Mouse (Mus musculus): ENCODE results near the gene Als2cl. TPM values are rescaled to one million over a fixed set of nuclear protein-coding genes. Genes with fewer than 3 reads are reported as not detected.

Als2cl gene
- polyA plus RNA-seq, 1 experiment from 2014 or later: 2.2 TPM

DNA sequence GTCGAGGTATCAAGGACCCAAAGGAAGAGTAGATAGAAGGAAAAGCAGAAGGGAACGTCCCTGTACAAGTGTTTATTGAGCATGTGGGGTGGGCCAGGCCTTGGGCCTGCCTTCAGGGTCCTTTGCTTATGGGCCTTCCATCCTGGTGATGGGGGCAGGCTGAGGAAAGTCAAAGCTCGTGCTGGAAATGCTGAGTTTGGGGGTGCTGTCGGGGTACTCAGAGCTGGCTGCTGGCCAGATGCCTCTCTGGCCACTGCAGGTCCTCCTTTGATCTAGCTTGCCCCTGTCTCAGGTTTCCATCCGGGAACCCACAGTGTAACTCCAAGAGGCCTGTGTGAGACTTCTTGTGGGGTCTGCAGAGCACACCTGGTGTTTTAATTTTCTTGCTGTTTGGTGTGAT, 21.1 kb upstream of the Als2cl start:
- Histone ChIP-seq H3K4me3 (no peak overlapping the region), H3K9me3 (no peaks in the 10 kb centered on the region), H3K27me3 (peaks cover 14% of the 10 kb centered on the region), H3K4me2 (no peak overlapping the region), H3K4me1 (replicated peaks) (peaks cover 6% of the 10 kb centered on the region), H3K27ac (replicated peaks) (no peak overlapping the region), H3K9ac (no peak overlapping the region), H3K36me3 (no peaks in the 10 kb centered on the region)
- WGBS: 62% methylated on average over 5 of the region's 5 CpGs
- ATAC-seq (ENCODE audit: low FRiP score, low read depth): no peak

DNA sequence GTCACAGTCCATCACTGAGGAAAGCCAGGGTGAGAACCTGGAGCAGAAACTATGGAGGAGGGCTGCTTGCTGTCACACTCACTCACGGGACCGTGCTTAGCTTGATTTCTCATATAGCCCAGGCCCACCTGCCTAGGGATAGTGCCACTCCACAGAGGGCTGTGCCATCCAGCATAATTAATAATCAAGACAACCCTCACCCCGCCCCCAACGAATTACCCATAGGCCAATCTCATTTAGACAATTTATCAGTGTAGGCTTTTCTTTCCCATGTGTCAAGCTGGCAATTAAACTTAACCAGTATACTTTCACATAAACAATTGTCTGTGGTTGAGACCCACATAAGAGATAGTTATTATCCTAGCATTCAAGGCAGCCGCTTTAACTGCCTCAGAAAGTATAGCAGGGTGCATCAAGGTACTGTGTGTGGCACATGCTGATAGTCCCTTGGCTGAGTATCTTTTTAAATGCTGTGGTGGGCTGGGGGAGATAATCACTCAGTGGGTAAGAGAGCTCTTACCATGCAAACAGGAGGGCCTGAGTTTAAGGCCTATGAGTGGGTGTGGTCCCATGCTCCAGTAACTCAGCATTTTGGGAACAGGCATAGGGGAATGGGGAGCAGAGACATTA, 20.6 kb upstream of the Als2cl start:
- Histone ChIP-seq H3K27me3 (peaks cover 14% of the 10 kb centered on the region), H3K27ac (replicated peaks) (no peak overlapping the region), H3K4me1 (replicated peaks) (peaks cover 6% of the 10 kb centered on the region), H3K9me3 (no peaks in the 10 kb centered on the region), H3K4me2 (no peak overlapping the region), H3K36me3 (no peaks in the 10 kb centered on the region), H3K9ac (no peak overlapping the region), H3K4me3 (no peak overlapping the region)
- WGBS: 82% methylated on average over 5 of the region's 5 CpGs
- ATAC-seq (ENCODE audit: low FRiP score, low read depth): no peak

DNA sequence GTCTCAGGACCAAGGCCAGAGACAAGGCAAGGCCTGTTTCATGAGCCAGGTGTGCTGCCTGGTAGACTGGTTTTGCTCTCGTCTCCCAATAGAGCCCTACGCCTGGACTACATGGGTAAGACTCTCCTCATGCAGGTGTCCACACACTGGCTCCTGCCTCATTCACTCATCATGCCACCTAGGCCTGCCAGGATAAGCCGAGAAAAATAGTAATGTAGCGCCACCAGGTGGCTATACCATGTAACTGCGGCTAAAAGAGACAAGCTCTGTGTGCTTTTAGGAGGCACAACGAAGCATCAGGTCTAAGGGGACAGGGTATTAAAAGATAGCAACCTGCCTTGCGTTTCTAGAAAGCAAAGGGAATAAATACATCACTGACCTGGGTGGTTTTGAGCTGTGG, 8.6 kb upstream of the Als2cl start:
- Histone ChIP-seq H3K9me3 (no peaks in the 10 kb centered on the region), H3K27ac (replicated peaks) (no peak overlapping the region), H3K4me3 (no peak overlapping the region), H3K36me3 (no peaks in the 10 kb centered on the region), H3K4me2 (no peak overlapping the region), H3K27me3 (peaks cover 6% of the 10 kb centered on the region; the same call in 1 of the 2 replicates), H3K9ac (no peak overlapping the region), H3K4me1 (replicated peaks) (peaks cover 25% of the 10 kb centered on the region)
- WGBS: 20% methylated on average over 7 of the region's 7 CpGs
- no peak for ATAC-seq (ENCODE audit: low FRiP score, low read depth)

DNA sequence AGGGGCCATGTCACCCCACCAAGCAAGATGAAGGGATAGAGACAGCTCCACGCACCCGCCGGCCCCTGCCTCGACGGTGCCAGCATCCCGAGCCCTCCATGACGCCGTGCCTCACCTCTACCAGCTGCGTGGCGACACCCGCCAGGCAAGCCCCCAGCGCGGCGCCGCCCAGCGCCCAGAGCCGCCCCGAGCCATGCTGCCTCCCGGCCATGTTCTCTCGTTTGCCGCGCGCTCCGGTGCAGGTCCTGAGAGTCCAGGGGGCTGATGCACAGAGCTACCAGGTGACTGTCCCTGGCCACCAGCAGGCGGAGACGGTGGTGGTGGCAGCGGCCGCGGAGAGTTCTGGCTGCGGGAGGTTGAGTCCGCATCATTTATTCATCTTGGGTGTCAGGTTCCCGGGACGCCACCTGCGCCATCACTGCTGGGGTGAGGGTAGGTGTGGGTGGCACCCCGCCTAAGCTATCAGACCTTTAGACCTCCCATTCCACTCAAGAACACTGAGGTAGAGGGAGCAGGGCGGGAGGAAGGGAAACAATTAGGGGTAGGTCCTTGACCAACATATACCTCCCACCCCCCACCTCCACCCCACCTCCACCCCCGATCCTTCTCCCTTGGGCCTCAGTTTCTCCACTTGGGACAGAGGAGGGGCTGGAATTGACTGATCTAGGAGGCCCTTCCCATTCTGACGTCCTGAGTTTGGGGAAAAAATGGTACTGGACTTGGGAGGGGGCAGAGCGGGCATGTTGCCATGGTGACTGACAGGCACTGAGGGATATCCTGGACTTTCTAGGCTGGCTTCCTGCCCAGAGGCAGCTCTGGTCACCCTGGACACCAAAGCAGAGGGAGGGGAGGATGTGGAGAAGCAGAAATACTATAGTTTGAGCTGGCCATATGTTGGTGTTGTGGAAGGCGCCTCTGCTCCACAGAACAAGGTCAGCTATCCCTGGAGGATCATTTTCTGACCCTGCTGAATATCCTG, 5.7 kb upstream of the Als2cl start:
- peaks cover 25% of the 10 kb centered on the region for H3K4me1 ChIP-seq (replicated peaks)
- peak overlapping the region; percentile 57 for H3K27ac ChIP-seq (replicated peaks)
- H3K27me3 ChIP-seq: peaks cover 6% of the 10 kb centered on the region; the same call in 1 of the 2 replicates
- H3K36me3 ChIP-seq: no peaks in the 10 kb centered on the region
- peak overlapping the region; percentile 37 for H3K4me3 ChIP-seq
- peak overlapping the region; percentile 64 for H3K4me2 ChIP-seq
- peak; percentile 72 for ATAC-seq (ENCODE audit: low FRiP score, low read depth)
- peak overlapping the region; percentile 28 for H3K9ac ChIP-seq
- H3K9me3 ChIP-seq: no peaks in the 10 kb centered on the region
- WGBS: 4% methylated on average over 40 of the region's 40 CpGs

DNA sequence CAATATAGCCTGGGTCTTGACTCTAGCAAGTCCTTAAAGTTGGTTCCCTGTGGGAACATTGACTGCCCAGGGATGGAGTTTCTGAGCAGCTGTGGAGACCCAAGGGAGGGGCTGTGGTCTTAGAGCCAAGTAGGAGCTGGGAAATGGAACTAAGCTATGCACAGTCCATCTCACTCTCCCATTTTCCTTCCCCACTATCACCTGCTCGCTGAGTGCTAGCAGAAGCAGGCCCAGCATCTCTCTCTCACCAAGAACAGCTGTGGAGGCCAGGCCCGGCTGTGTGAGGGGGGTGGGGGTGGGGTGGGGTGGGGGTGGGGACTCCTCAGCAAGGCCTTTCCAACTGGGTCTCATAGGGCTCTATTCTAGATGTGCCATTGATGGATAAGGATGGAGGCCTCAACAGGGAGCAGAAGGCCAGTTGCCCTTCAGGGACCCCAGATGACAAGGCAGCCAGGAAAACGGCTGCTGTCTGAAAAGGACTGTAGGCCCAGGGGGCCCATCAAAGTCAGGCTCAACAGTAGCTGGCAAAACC, 4.9 kb upstream of the Als2cl start:
- H3K36me3 ChIP-seq: no peaks in the 10 kb centered on the region
- H3K9ac ChIP-seq: no peak overlapping the region
- peak overlapping the region; percentile 57 for H3K27ac ChIP-seq (replicated peaks)
- H3K9me3 ChIP-seq: no peaks in the 10 kb centered on the region
- H3K4me1 ChIP-seq (replicated peaks): peaks cover 33% of the 10 kb centered on the region
- no peak overlapping the region for H3K4me3 ChIP-seq
- H3K27me3 ChIP-seq: peaks cover 6% of the 10 kb centered on the region; the same call in 1 of the 2 replicates
- peak; percentile 17; the same call in 1 of the 2 replicates for ATAC-seq (ENCODE audit: low FRiP score, low read depth)
- H3K4me2 ChIP-seq: peak overlapping the region; percentile 64
- WGBS: 2% methylated on average over 3 of the region's 3 CpGs

DNA sequence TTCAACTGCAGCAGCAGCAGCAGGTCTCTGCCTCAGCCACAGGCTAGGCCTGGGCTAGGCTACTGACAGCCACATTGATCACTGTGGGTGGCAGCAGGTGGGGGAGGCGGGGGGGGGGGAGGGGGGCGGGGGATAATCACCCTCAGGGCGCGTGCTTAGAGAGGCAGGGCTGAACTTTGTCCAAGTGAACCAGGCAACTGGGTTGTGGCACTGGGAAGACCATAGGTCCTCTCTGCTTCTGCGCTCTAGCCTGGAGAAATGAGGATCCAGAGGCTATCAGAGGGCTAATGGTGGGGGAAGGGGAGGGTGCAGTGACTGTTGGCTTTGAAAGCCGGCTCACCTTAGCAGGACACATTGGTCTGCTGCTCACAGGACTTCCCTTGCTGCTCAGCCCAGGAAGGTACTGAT, 4.4 kb upstream of the Als2cl start:
- peaks cover 7% of the 10 kb centered on the region; the same call in 1 of the 2 replicates for H3K27me3 ChIP-seq
- no peaks in the 10 kb centered on the region for H3K9me3 ChIP-seq
- H3K9ac ChIP-seq: no peak overlapping the region
- no peak overlapping the region for H3K4me3 ChIP-seq
- no peaks in the 10 kb centered on the region for H3K36me3 ChIP-seq
- peak overlapping the region; percentile 57 for H3K27ac ChIP-seq (replicated peaks)
- H3K4me2 ChIP-seq: no peak overlapping the region
- 16% methylated on average over 3 of the region's 6 CpGs for WGBS
- 0 out of 2 replicates have a peak, but pooled peaks have one; percentile 24 for ATAC-seq (ENCODE audit: low FRiP score, low read depth)
- peaks cover 38% of the 10 kb centered on the region for H3K4me1 ChIP-seq (replicated peaks)

DNA sequence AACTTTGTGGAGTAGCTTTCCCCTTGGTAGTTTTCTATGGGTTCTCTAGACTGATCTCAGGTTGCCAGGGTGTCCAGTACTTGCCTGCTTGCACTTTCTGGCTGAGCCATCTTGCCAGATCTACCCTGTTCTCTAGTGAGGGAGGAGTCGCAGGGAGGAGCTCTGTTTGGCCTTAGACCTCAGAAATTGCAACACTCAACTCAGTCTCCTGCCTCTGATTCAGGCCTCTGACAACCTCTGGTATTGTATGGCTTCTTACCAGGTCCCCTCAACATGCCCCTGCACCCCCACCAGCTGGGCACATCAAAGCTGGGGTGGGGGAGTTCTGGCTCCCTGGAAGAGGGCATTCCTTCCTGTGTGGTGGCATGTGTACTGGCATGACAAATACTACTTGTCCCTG, 2.3 kb upstream of the Als2cl start:
- Histone ChIP-seq H3K27ac (replicated peaks) (no peak overlapping the region), H3K9me3 (no peaks in the 10 kb centered on the region), H3K36me3 (no peaks in the 10 kb centered on the region), H3K4me2 (no peak overlapping the region), H3K4me1 (replicated peaks) (peaks cover 45% of the 10 kb centered on the region), H3K27me3 (peaks cover 27% of the 10 kb centered on the region), H3K9ac (no peak overlapping the region), H3K4me3 (no peak overlapping the region)
- 86% methylated on average over 1 of the region's 1 CpGs for WGBS
- ATAC-seq (ENCODE audit: low FRiP score, low read depth): no peak

DNA sequence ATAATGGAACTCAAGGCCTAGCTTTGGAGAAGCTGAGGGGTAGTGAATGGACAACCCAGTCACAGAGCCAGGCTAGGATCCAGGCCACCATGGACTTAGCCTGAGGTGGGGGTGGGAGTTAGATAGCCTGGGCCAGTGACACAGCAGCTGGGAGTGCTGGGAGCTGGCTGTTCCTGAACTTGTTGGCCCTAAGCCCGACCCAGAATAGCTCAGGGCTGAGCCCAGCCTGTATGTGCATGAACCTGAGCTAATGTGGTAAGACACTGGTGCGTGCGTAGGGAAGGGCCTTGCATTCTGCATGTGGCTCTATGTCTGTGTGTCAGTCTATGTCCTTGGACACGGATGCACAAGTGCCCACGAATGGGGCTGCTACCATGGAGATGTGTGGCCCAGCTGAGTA, 1.8 kb upstream of the Als2cl start:
- H3K9me3 ChIP-seq: no peaks in the 10 kb centered on the region
- 80% methylated on average over 5 of the region's 5 CpGs for WGBS
- H3K4me3 ChIP-seq: no peak overlapping the region
- H3K9ac ChIP-seq: no peak overlapping the region
- peaks cover 25% of the 10 kb centered on the region for H3K27me3 ChIP-seq
- no peak overlapping the region for H3K4me2 ChIP-seq
- H3K27ac ChIP-seq (replicated peaks): no peak overlapping the region
- peaks cover 45% of the 10 kb centered on the region for H3K4me1 ChIP-seq (replicated peaks)
- no peaks in the 10 kb centered on the region for H3K36me3 ChIP-seq
- no peak for ATAC-seq (ENCODE audit: low FRiP score, low read depth)

DNA sequence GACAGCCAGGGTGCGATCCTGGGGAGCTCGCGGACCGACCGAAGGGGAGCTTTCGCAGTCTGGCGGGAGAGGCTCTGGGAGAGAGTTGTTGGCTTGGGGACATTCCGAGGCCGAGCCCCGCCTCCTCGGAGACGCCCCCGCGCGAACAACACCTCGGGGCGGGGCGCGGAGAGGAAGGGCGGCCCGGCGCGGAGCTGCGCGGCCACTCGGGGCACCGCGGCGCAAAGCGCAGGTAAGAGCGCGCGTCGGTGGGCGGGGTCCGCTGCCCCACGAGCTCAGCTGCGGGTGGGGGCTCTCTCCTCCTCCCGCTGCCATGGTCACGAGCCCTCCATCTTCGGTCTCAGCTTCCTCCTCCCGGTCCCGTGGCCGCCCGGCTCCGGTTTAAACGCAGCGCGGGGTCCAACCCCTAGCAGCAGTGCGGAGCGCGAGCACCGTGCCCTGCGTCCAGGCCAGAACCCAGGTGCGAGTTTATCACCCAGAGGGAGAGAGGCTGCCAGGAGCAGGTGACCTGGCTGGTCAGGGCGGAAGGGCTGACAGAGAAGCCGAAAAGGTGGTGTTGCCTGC, 410 bp downstream of the Als2cl start, which contains the start of gene Tmie:
Gene Tmie, minus strand, starts transcription at position 116 of the 564 bp plus-strand sequence.
- Histone ChIP-seq H3K4me2 (peak within 1 kb of the TSS; percentile 90), H3K36me3 (no peaks in the 10 kb centered on the region), H3K4me3 (peak within 1 kb of the TSS; percentile 54), H3K27ac (replicated peaks) (peak within 1 kb of the TSS; percentile 56), H3K4me1 (replicated peaks) (peaks cover 26% of the 10 kb centered on the region), H3K9ac (peak within 1 kb of the TSS; percentile 52), H3K27me3 (peaks cover 22% of the 10 kb centered on the region), H3K9me3 (no peaks in the 10 kb centered on the region)
- peak; percentile 37 for ATAC-seq (ENCODE audit: low FRiP score, low read depth)
- under 1% methylated on average over 54 of the region's 57 CpGs for WGBS

DNA sequence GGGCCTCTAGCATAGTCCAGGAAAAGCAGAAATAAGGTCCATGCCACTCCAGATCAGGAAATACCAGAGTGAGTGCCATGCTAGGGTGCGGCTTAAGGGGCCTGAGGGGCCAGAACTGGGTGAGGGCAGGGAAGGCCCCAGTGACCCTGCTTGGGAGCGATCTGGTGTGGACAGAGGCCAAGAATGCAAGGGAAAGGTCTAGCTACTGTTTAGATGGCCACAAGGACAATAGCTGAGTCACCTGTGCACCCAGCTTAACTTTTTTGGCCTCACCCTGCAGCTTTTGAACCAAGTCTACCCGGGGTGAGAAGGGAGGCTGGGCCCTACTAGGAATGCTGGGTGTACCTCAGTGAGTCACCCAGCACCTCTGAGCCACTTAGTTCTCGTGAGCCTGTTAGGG, 1.1 kb downstream of the Als2cl start:
- H3K9ac ChIP-seq: peak overlapping the region; percentile 52; the same call in 1 of the 2 replicates
- ATAC-seq (ENCODE audit: low FRiP score, low read depth): no peak
- H3K4me3 ChIP-seq: peak overlapping the region; percentile 54
- H3K4me2 ChIP-seq: peak overlapping the region; percentile 90
- WGBS: 84% methylated on average over 4 of the region's 4 CpGs
- H3K27me3 ChIP-seq: peaks cover 22% of the 10 kb centered on the region
- no peak overlapping the region for H3K27ac ChIP-seq (replicated peaks)
- H3K9me3 ChIP-seq: no peaks in the 10 kb centered on the region
- no peaks in the 10 kb centered on the region for H3K36me3 ChIP-seq
- H3K4me1 ChIP-seq (replicated peaks): peaks cover 20% of the 10 kb centered on the region

DNA sequence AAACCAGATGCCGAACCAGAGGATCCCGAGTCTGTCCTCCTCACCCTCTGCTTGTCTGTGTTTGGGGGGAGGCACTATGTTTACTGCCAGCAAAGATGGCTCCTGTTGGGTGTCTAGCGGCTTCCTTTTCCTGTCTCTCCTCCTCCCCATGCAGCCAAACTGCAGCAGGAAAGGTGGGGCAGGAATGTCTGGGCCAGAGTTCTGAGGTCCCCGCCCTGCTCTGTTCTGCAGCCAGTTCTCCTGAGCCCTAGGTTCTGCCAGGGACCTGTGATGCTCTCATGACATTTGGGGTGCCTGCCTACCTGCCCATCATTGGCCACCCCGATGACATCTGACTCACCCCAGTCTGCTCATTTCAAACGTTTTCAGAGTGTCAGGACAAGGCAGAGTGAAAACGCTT, 2.3 kb downstream of the Als2cl start:
- Histone ChIP-seq H3K9ac (no peak overlapping the region), H3K27ac (replicated peaks) (no peak overlapping the region), H3K4me2 (no peak overlapping the region), H3K36me3 (no peaks in the 10 kb centered on the region), H3K27me3 (peaks cover 22% of the 10 kb centered on the region), H3K9me3 (no peaks in the 10 kb centered on the region), H3K4me1 (replicated peaks) (peaks cover 20% of the 10 kb centered on the region), H3K4me3 (no peak overlapping the region)
- WGBS: 79% methylated on average over 7 of the region's 7 CpGs
- ATAC-seq (ENCODE audit: low FRiP score, low read depth): no peak

Measured in hindbrain, embryonic 15.5 days (tissue).